Mouse (Mus musculus): ENCODE results near the gene Slc36a3.

- TF ChIP-seq CTCF (IDR thresholded peaks at IDR 0.05) (no peak), POLR2A (IDR thresholded peaks at IDR 0.05; ENCODE audit: insufficient read depth, low read depth, low read length) (no peak), EP300 (IDR thresholded peaks at IDR 0.05; ENCODE audit: insufficient read depth, low read depth, low read length) (no peak)
Measured at GRCm38 (mm10) chr11:55137646-55138045, 13.9 kb downstream of the Slc36a3 start.
